Mouse (Mus musculus): ENCODE data around the gene Olfr481. TPM values are rescaled to one million over a fixed set of nuclear protein-coding genes. Genes with fewer than 3 reads are reported as not detected.

The Olfr481 gene
- not detected for total RNA-seq (2021)
- long read RNA-seq, experiment 1: 0 reads
- long read RNA-seq, experiment 2: 0 reads

- no peak for DNase-seq (ENCODE audit: low spot score in 2 of 2)
These were observed at the start of gene Olfr481 for GRCm38 (mm10) chr7:108079555-108079954. Gene Olfr481 (plus strand): TSS chr7:108079855.

GRCm38 (mm10) chr7:108033889-108034288 lies 45.8 kb upstream of the Olfr481 start, which contains the start of gene Olfr478:
Gene Olfr478 (minus strand): TSS chr7:108033989.
- DNase-seq (ENCODE audit: low spot score in 2 of 2): no peak

GRCm38 (mm10) chr7:108050393-108050792 lies 29.3 kb upstream of the Olfr481 start, which contains the start of gene Olfr479:
Gene Olfr479 (plus strand): TSS chr7:108050693.
- no peak for DNase-seq (ENCODE audit: low spot score in 2 of 2)

- DNase-seq (ENCODE audit: low spot score in 2 of 2): no peak
These were observed 12.4 kb upstream of the Olfr481 start, which contains the start of gene Olfr480 for GRCm38 (mm10) chr7:108067246-108067645. Gene Olfr480 (minus strand): TSS chr7:108067346.

GRCm38 (mm10) chr7:108097486-108097885 lies 17.8 kb downstream of the Olfr481 start, which contains the start of gene Olfr482:
Gene Olfr482 (minus strand): TSS chr7:108097586.
- DNase-seq (ENCODE audit: low spot score in 2 of 2): no peak

- DNase-seq (ENCODE audit: low spot score in 2 of 2): no peak
These were observed 20.9 kb downstream of the Olfr481 start, which contains the start of gene Olfr483 for GRCm38 (mm10) chr7:108100549-108100948. Gene Olfr483 (plus strand): TSS chr7:108100849.

GRCm38 (mm10) chr7:108120681-108121080 lies 41.0 kb downstream of the Olfr481 start:
- DNase-seq (ENCODE audit: low spot score in 2 of 2): no peak

GRCm38 (mm10) chr7:108121416-108121815 lies 41.8 kb downstream of the Olfr481 start:
- no peak for DNase-seq (ENCODE audit: low spot score in 2 of 2)

GRCm38 (mm10) chr7:108127349-108127748 lies 47.7 kb downstream of the Olfr481 start, which contains the start of gene Olfr484:
Gene Olfr484 (minus strand): TSS chr7:108127449.
- no peak for DNase-seq (ENCODE audit: low spot score in 2 of 2)

Other genes starting within 250 kb of the Olfr481 start
- gene Olfr470, start 232.4 kb upstream of the Olfr481 start, total RNA-seq (2021): not detected
- not detected for gene Olfr472, start 182.0 kb upstream of the Olfr481 start, total RNA-seq (2021)
- not detected for gene Olfr473, start 149.4 kb upstream of the Olfr481 start, total RNA-seq (2021)
- gene Olfr474, start 125.2 kb upstream of the Olfr481 start, total RNA-seq (2021): not detected
- not detected for gene Olfr476, start 115.1 kb upstream of the Olfr481 start, total RNA-seq (2021)
- not detected for gene Olfr477, start 93.2 kb upstream of the Olfr481 start, total RNA-seq (2021)
- not detected for gene Olfr478, start 45.9 kb upstream of the Olfr481 start, total RNA-seq (2021)
- not detected for gene Olfr479, start 29.2 kb upstream of the Olfr481 start, total RNA-seq (2021)
- gene Olfr480, start 12.5 kb upstream of the Olfr481 start, total RNA-seq (2021): not detected
- 1 to 10 TPM; 1.9 to 2.0 TPM for gene Olfr482, start 17.7 kb downstream of the Olfr481 start, total RNA-seq (2021)
- not detected for gene Olfr483, start 21.0 kb downstream of the Olfr481 start, total RNA-seq (2021)
- gene Olfr484, start 47.6 kb downstream of the Olfr481 start, total RNA-seq (2021): not detected
- gene Olfr485, start 80.0 kb downstream of the Olfr481 start, total RNA-seq (2021): not detected
- not detected for gene Olfr486, start 92.9 kb downstream of the Olfr481 start, total RNA-seq (2021)
- not detected for gene Olfr487, start 134.8 kb downstream of the Olfr481 start, total RNA-seq (2021)
- not detected for gene Olfr488, start 178.5 kb downstream of the Olfr481 start, total RNA-seq (2021)
- not detected for gene Olfr490, start 209.1 kb downstream of the Olfr481 start, total RNA-seq (2021)
- gene Olfr491, start 233.6 kb downstream of the Olfr481 start, total RNA-seq (2021): not detected
- gene Olfr492, start 243.8 kb downstream of the Olfr481 start, total RNA-seq (2021): not detected

Measured in adrenal gland, adult 18-20 months (tissue).